Mouse (Mus musculus) cortical plate, adult 2 months (tissue): ENCODE measurements at regions not wholly inside any gene's neighbourhood (a gene's known extent, or its start where the extent isn't known, plus 50 kb on each side); places are given as distances from the start of the nearest gene placed in this dataset.

Source experiments
- CTCF ChIP-seq: fragments of 200-500 bp; IDR thresholded peaks from 2 replicates; pipeline ENCODE4 v1.5.1; 2011; ENCODE audit warnings: mild to moderate bottlenecking, control low read depth, low read length; ENCODE audit not compliant: insufficient read depth; ENCODE audit errors: extremely low read depth
- POLR2A ChIP-seq: fragments of 200-500 bp; IDR thresholded peaks from 2 replicates; pipeline ENCODE4 v1.6.1; 2011; ENCODE audit warnings: mild to moderate bottlenecking, low read length, control low read depth; ENCODE audit not compliant: insufficient read depth; ENCODE audit errors: extremely low read depth

DNA sequence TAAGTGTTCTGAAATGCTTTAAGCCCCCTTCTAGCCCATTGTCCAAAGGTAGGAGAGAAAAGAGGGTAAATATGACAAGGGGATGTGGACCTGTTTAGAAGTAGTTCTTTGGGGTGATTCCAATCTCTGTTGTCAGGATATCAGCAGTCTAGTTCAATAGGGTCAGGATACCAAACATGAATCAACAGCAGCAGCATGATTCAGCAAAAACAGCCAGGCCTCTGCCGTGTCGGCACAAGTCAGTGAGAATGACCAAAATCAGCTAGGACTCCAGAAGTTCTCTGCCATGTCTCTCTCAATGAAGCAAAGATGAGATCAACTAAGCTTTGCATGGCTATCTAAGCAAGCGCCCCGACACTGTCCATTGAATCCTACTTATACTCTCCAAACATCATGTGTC lies 97.5 kb upstream of the Peli1 start:
- TF ChIP-seq POLR2A (no peak), CTCF (no peak)
